Mouse (Mus musculus): ENCODE data around the gene Tprgl. TPM values are rescaled to one million over a fixed set of nuclear protein-coding genes. Genes with fewer than 3 reads are reported as not detected.

Tprgl gene
- 130 and 134 TPM in 2 replicates for polyA plus RNA-seq (2015; fragmentation: Nextera tagmentation; extraction: Ambion mirVana)

- Histone ChIP-seq H3K4me2 (peak within 1 kb of the TSS; percentile 93), H3K9ac (peak within 1 kb of the TSS; percentile 81), H3K9me3 (replicated peaks) (no peaks in the 10 kb centered on the region), H3K4me3 (peak within 1 kb of the TSS; percentile 88), H3K27ac (peak within 1 kb of the TSS; percentile 61), H3K4me1 (peaks cover 22% of the 10 kb centered on the region), H3K36me3 (ENCODE audit: poor library complexity, severe bottlenecking) (peaks cover 33% of the 10 kb centered on the region), H3K27me3 (no peaks in the 10 kb centered on the region)
- WGBS, result 1% methylated on average over 75 of the region's 75 CpGs
- peak; percentile 98 for ATAC-seq
These were observed at the start of gene Tprgl for GRCm38 (mm10) chr4:154160538-154161390. Gene Tprgl (minus strand): TSS chr4:154160666.

GRCm38 (mm10) chr4:154209825-154210224, 49.4 kb upstream of the Tprgl start:
- ATAC-seq, result no peak
- H3K4me3 ChIP-seq, result no peak overlapping the region
- H3K27me3 ChIP-seq, result no peaks in the 10 kb centered on the region
- 12% methylated on average over 3 of the region's 3 CpGs for WGBS
- H3K36me3 ChIP-seq (ENCODE audit: poor library complexity, severe bottlenecking), result no peaks in the 10 kb centered on the region
- H3K4me1 ChIP-seq, result 0 out of 2 replicates have a peak, but pooled peaks cover 7% of the 10 kb centered on the region
- H3K9ac ChIP-seq, result no peak overlapping the region
- H3K4me2 ChIP-seq, result no peak overlapping the region
- H3K9me3 ChIP-seq (replicated peaks), result no peaks in the 10 kb centered on the region
- H3K27ac ChIP-seq, result no peak overlapping the region

GRCm38 (mm10) chr4:154209054-154209453, 48.6 kb upstream of the Tprgl start:
- Histone ChIP-seq H3K4me3 (no peak overlapping the region), H3K9me3 (replicated peaks) (no peaks in the 10 kb centered on the region), H3K36me3 (ENCODE audit: poor library complexity, severe bottlenecking) (no peaks in the 10 kb centered on the region), H3K9ac (no peak overlapping the region), H3K27me3 (no peaks in the 10 kb centered on the region), H3K27ac (no peak overlapping the region), H3K4me2 (no peak overlapping the region), H3K4me1 (0 out of 2 replicates have a peak, but pooled peaks cover 7% of the 10 kb centered on the region)
- ATAC-seq, result no peak
- WGBS, result 62% methylated on average over 6 of the region's 6 CpGs

GRCm38 (mm10) chr4:154207261-154207660, 46.8 kb upstream of the Tprgl start:
- Histone ChIP-seq H3K4me2 (no peak overlapping the region), H3K36me3 (ENCODE audit: poor library complexity, severe bottlenecking) (no peaks in the 10 kb centered on the region), H3K27ac (no peak overlapping the region), H3K4me3 (no peak overlapping the region), H3K9me3 (replicated peaks) (no peaks in the 10 kb centered on the region), H3K9ac (no peak overlapping the region), H3K27me3 (no peaks in the 10 kb centered on the region), H3K4me1 (no peaks in the 10 kb centered on the region)
- 18% methylated on average over 5 of the region's 5 CpGs for whole genome bisulfite sequencing
- ATAC-seq, result peak; percentile 66; the same call in 1 of the 2 replicates

DNA sequence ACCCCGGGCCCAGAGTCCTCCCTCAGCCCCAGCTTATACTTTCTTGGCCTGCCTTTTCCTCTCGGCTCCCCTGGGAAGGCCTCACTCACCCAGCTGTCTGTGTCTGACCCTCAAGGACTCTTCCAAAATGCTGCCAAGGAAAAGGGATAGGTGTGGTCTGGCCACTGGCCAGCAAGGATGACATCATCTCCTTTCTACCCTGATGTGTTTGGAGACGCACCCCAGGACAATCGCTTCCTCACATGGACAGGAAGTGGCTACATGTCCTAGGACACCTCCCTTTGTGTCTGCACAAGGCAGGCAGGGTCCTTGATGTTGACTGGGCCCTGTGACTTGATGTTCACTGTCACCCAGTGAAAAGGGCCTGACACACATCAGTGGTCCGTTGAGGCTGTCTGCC, 44.9 kb upstream of the Tprgl start:
- H3K9ac ChIP-seq, result no peak overlapping the region
- no peak overlapping the region for H3K4me3 ChIP-seq
- no peaks in the 10 kb centered on the region for H3K27me3 ChIP-seq
- ATAC-seq, result no peak
- H3K36me3 ChIP-seq (ENCODE audit: poor library complexity, severe bottlenecking), result no peaks in the 10 kb centered on the region
- H3K4me1 ChIP-seq, result 0 out of 2 replicates have a peak, but pooled peaks cover 3% of the 10 kb centered on the region
- H3K4me2 ChIP-seq, result no peak overlapping the region
- no peaks in the 10 kb centered on the region for H3K9me3 ChIP-seq (replicated peaks)
- 72% methylated on average over 5 of the region's 5 CpGs for whole genome bisulfite sequencing
- H3K27ac ChIP-seq, result no peak overlapping the region

DNA sequence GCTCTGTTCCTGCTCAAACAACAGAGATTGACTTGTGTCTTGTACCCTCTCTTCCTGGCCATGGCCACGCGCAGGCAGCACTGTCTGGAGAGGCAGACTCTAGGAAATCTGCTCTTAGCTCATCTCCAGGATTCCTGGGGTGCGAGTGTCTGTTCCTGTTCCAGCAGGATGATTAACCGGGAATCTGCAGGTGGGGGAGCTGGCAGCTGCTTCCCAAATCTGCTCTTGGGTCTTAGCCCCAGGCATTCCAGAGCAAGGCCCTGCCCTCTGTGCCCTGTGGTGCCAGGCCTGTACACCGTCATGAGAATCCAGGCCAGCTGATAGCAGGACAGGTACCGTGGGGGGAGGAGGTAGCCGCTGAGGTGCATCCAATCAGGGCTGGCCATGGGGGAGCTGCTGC, 44.1 kb upstream of the Tprgl start:
- 79% methylated on average over 7 of the region's 7 CpGs for WGBS
- H3K9ac ChIP-seq, result no peak overlapping the region

GRCm38 (mm10) chr4:154201511-154201910, 41.0 kb upstream of the Tprgl start:
- WGBS, result 49% methylated on average over 5 of the region's 5 CpGs
- no peaks in the 10 kb centered on the region for H3K27me3 ChIP-seq
- ATAC-seq, result no peak
- no peaks in the 10 kb centered on the region for H3K9me3 ChIP-seq (replicated peaks)
- peaks cover 16% of the 10 kb centered on the region for H3K4me1 ChIP-seq
- H3K9ac ChIP-seq, result no peak overlapping the region
- no peak overlapping the region for H3K4me3 ChIP-seq
- no peak overlapping the region for H3K27ac ChIP-seq
- H3K4me2 ChIP-seq, result no peak overlapping the region
- no peaks in the 10 kb centered on the region for H3K36me3 ChIP-seq (ENCODE audit: poor library complexity, severe bottlenecking)

More for the DNA sequence above, 44.1 kb upstream of the Tprgl start:
- no peak for ATAC-seq
- Histone ChIP-seq H3K36me3 (ENCODE audit: poor library complexity, severe bottlenecking) (no peaks in the 10 kb centered on the region), H3K4me1 (0 out of 2 replicates have a peak, but pooled peaks cover 3% of the 10 kb centered on the region), H3K4me3 (no peak overlapping the region), H3K9me3 (replicated peaks) (no peaks in the 10 kb centered on the region), H3K27me3 (no peaks in the 10 kb centered on the region), H3K4me2 (no peak overlapping the region), H3K27ac (no peak overlapping the region)

- Histone ChIP-seq H3K9me3 (replicated peaks) (0 out of 2 replicates have a peak, but pooled peaks cover 6% of the 10 kb centered on the region), H3K27ac (no peak overlapping the region), H3K9ac (no peak overlapping the region), H3K4me2 (no peak overlapping the region), H3K4me1 (peaks cover 16% of the 10 kb centered on the region), H3K27me3 (no peaks in the 10 kb centered on the region), H3K4me3 (no peak overlapping the region), H3K36me3 (ENCODE audit: poor library complexity, severe bottlenecking) (no peaks in the 10 kb centered on the region)
- no peak for ATAC-seq
- 14% methylated on average over 7 of the region's 7 CpGs for WGBS
These were observed 38.0 kb upstream of the Tprgl start for GRCm38 (mm10) chr4:154198377-154198961.

- Histone ChIP-seq H3K27me3 (no peaks in the 10 kb centered on the region), H3K4me3 (no peak overlapping the region), H3K27ac (no peak overlapping the region), H3K4me2 (no peak overlapping the region), H3K36me3 (ENCODE audit: poor library complexity, severe bottlenecking) (no peaks in the 10 kb centered on the region), H3K4me1 (peaks cover 16% of the 10 kb centered on the region), H3K9me3 (replicated peaks) (0 out of 2 replicates have a peak, but pooled peaks cover 6% of the 10 kb centered on the region), H3K9ac (no peak overlapping the region)
- WGBS, result 50% methylated on average over 6 of the region's 6 CpGs
- ATAC-seq, result no peak
These were observed 37.5 kb upstream of the Tprgl start for GRCm38 (mm10) chr4:154197961-154198360.

DNA sequence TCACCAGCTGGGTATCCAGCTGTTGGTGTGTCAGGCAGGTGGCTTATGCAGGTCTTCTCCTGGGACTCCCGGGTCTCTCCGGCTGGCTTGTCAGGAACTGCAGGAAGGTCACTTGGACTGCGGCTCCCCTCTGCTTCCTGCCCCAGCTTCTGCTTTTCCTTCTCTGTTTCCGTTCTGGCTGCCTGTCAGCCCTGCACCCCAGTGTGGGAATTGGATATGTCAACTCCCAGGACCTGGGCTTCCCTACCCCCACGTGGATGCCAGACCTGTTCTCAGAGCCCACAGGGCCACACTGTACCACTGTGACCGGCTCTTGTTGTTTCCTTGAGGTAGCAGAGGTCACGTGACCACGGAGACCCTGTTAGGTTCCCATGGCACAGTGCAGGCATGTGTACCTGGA, 28.5 kb upstream of the Tprgl start:
- no peak overlapping the region for H3K4me2 ChIP-seq
- no peak overlapping the region for H3K27ac ChIP-seq
- no peaks in the 10 kb centered on the region for H3K27me3 ChIP-seq
- H3K9me3 ChIP-seq (replicated peaks), result 0 out of 2 replicates have a peak, but pooled peaks cover under 1% of the 10 kb centered on the region
- no peaks in the 10 kb centered on the region for H3K36me3 ChIP-seq (ENCODE audit: poor library complexity, severe bottlenecking)
- no peak overlapping the region for H3K9ac ChIP-seq
- WGBS, result 84% methylated on average over 8 of the region's 8 CpGs
- H3K4me1 ChIP-seq, result no peaks in the 10 kb centered on the region
- ATAC-seq, result no peak
- H3K4me3 ChIP-seq, result no peak overlapping the region

DNA sequence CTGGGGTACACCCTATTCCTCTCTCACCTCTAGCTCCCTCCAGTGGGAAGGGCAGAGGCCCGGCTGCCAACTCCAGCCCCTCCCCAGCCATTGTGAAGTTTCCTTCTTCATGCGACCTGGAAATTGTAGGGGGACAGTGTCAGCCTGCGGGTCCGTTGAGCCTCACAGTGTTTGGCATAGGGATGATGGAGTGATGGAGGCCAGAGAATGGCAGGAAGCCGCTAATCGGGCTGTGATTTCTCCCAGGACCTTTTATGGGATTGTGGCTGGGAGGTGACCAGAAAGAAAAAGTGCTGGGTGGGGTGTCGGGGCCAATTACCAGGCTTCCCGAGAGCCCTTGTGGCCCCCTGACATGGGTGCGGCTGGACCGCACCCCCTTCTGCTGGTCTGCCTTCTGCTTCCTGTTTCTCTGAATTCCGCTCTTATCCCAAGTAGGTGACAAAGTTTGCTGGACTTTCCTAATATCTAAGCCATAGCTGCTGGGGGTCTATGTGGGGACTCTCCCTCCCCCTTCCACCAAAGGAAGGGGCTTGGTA, 25.6 kb upstream of the Tprgl start:
- no peaks in the 10 kb centered on the region for H3K36me3 ChIP-seq (ENCODE audit: poor library complexity, severe bottlenecking)
- H3K4me1 ChIP-seq, result no peaks in the 10 kb centered on the region
- H3K4me2 ChIP-seq, result no peak overlapping the region
- WGBS, result 86% methylated on average over 11 of the region's 11 CpGs
- no peak for ATAC-seq
- H3K9ac ChIP-seq, result no peak overlapping the region
- H3K4me3 ChIP-seq, result no peak overlapping the region
- no peaks in the 10 kb centered on the region for H3K27me3 ChIP-seq
- H3K27ac ChIP-seq, result no peak overlapping the region
- H3K9me3 ChIP-seq (replicated peaks), result no peaks in the 10 kb centered on the region

- Histone ChIP-seq H3K4me1 (no peaks in the 10 kb centered on the region), H3K27ac (no peak overlapping the region), H3K36me3 (ENCODE audit: poor library complexity, severe bottlenecking) (no peaks in the 10 kb centered on the region), H3K27me3 (no peaks in the 10 kb centered on the region), H3K9ac (no peak overlapping the region), H3K9me3 (replicated peaks) (no peaks in the 10 kb centered on the region), H3K4me2 (no peak overlapping the region), H3K4me3 (no peak overlapping the region)
- 87% methylated on average over 5 of the region's 5 CpGs for WGBS
- ATAC-seq, result no peak
These were observed 24.5 kb upstream of the Tprgl start for GRCm38 (mm10) chr4:154185001-154185400.
